Mouse (Mus musculus) cerebellum, adult 18-20 months (tissue): ENCODE measurements around the gene Hsd17b3.
A peak's percentile ranks its signal among the peaks of the same experiment; 100 is the strongest.

Source experiments
- DNase-seq, 2 experiments: peaks; one replicate each; pipeline ENCODE4 v3.0.0; 2021

The Hsd17b3 gene

DNA sequence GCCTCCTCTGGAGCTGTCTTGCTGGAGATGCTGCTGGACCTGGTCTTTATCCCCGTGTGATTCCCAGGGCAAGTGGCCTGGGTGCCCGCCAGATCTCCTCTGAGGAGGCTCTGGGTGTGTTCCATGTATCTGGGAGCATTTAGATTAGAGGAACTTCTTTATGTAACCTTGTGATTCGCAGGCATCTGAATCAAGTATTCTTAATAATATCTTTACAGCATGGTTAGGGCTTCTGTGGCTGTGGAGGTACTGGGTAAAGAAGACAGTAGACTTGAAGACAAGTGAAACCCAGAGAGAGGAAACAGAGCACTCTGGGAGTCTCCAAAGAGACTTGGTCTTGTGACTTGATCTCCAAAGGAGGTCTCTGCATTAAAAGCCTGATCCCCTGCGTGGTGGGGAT is at the start of gene Hsd17b3:
Gene Hsd17b3, minus strand, starts transcription at position 101 of the 400 bp plus-strand sequence.
- no peak for DNase-seq

DNA sequence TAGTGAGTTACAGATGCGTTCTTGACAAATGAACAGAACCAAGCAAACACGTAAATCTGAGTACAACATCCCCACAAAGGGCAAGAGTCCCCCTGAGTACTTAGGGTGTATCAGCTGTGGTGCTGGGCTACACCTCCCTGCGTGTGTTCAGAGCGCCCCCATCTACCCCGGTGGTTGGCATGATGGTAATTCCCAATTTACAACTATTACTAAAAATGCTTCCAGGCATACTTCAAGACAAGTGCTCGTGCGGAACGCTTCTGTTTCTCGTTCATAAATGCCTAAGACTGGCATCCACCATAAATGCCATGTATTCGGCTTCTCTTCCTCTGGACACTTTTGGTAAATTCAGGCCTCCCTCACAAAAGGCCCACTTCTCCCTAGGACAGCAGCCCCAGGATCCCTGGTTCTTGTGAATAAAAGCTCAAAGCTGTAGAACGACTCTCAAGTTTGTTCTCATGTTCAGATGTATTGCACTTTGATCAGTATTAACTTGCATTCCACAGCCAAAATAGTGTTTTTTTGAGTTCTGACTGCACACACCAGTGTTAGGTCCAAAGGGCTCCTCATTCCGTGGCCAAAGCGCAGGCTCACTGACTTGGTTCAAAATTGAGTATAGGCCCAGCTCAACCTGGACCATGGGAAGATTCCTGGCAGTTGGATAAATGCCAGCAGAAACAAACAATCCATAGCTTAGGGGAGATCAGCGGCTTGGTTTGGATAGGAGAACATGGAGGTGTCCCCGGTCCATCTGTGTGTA is 40.8 kb upstream of the Hsd17b3 start:
- DNase-seq: peak; percentile 19 to 26

- peak; percentile 24 to 33 for DNase-seq
These were observed 40.0 kb upstream of the Hsd17b3 start, which contains the start of gene Slc35d2 for GRCm38 (mm10) chr13:64128858-64129615. Gene Slc35d2 (minus strand): TSS chr13:64129368.

DNA sequence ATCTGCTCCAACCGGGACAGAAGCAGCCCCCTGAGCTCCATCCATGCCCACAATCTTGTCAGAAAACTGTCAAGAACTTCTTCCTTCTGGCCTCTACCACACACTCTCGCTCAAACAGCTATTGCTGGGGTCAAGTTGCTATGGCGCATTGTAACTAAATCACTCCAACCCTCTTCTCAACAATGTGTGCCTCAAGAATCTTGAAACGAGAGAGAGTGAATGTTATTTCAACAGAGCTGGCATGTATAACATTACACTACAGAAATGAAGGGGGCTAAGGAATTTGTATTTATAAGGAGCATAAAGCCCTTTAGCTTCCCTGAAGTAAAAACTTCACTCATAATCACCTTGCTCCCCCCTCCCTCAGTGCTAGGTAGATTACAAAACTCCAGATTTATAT is 37.3 kb upstream of the Hsd17b3 start:
- DNase-seq: no peak

DNA sequence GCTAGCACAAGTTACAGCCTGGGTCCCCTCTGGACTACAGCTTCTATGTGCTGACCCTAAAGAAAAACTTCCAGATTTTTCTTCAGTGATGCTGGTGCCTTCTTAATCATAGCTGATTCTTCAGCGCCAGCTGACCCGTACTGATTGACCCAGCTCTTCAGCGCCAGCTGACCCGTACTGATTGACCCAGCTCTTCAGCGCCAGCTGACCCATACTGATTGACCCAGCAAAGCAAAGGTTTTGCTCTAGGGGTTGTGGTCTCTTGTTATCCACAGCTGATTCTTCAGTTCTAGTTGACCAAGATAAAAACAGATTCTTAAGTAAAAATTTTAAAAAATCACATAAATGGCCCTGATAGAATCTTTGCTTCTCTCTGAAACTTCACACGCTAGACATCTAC is 35.9 kb upstream of the Hsd17b3 start:
- DNase-seq: no peak

DNA sequence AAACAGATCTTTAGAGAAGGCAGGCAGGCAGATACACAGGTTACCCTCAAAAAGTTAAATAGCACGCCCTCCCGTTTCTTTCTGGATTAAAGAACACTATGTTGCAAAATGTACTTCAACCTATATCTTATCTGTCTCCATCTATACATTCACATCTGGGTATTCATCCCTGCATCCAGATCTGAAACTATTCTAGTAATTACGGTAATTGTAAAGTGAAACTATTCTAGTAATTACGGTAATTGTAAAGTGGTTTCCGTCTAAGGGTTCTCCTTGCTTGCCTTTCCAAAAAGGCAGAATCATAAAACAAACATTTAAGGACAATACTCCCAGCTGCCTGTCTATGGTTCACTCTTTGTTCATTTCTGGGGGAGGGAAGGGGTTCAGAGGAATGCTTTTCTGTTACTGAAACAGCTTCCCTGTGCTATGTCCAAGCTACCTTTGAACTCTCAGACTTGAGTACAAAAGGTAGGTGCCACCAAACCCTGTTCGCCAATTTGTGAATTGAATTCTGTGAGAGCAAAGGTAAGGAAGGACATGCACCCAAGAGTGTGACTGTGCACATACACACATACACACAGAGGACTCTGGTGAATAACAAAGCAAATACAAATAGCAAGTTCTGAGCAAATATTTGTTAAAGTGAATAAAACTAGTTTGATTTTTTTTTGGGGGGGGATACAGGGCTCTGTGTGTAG is 34.6 kb upstream of the Hsd17b3 start:
- no peak for DNase-seq

DNA sequence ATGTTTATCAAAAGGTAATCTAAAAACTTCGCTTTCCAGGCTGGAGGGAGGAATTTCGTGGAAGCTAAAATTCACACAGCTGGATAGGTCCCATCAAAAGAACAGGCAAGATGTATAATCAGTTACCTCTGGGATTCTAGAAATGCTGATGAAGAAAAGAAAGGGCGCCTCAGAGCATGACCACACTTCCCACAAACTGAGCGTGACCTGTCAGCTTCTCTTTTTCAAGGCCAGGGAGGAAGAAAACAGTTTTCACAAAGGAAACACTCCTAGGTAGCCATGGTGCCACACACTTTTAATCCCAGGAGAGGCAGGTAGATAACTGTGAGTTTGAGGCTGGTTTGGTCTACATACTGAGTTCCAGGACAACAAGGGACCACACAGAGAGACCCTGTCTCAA is 31.7 kb upstream of the Hsd17b3 start:
- DNase-seq: no peak

- no peak for DNase-seq
These were observed 28.4 kb upstream of the Hsd17b3 start for GRCm38 (mm10) chr13:64117442-64117841.

GRCm38 (mm10) chr13:64110421-64110820 is 21.4 kb upstream of the Hsd17b3 start:
- DNase-seq: no peak

DNA sequence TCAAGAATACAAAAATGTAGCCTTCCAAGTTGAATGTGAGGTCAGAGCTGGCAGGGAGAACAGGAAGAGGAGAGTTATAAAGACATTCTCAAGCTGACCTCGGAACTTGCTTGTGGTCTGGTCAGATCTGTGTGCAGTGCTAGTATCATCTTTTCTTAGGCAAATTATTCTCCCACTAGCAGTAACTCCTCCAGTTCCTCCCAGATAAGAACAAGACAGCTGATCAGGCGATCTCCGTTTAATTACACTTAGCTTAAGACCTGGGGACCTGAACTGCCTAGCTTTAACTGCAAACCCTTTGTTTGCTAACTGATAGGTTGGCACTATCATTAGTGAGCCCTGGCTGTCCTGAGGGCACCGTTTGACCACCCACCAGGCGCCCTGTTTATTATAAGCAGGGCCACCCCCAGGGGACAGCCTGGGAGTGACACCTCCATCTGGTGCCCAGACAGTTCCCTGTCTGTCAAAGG is 19.4 kb upstream of the Hsd17b3 start:
- DNase-seq: peak; percentile 9 to 20

DNA sequence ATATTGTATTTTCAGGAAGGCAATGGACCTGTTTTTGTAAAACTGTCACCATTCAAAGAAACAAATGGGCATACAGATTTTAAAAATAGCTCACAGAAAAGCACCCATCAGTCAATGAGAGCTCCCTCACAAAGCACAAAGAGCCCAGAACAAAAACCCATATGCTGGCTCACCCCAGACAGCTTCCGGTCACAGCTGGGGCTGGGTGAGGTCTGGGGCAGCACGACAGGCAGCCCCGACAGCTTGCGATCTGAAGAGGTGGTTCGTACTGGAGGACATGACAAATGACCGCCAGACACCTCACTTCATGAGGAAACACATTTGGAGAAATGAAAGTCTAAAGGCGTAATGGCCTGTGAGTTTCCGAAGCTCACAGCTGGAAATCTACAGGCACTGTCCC is 18.5 kb upstream of the Hsd17b3 start:
- DNase-seq: no peak

GRCm38 (mm10) chr13:64107105-64107504 is 18.1 kb upstream of the Hsd17b3 start:
- DNase-seq: no peak

- no peak for DNase-seq
These were observed 16.7 kb upstream of the Hsd17b3 start for GRCm38 (mm10) chr13:64105690-64106089.

DNA sequence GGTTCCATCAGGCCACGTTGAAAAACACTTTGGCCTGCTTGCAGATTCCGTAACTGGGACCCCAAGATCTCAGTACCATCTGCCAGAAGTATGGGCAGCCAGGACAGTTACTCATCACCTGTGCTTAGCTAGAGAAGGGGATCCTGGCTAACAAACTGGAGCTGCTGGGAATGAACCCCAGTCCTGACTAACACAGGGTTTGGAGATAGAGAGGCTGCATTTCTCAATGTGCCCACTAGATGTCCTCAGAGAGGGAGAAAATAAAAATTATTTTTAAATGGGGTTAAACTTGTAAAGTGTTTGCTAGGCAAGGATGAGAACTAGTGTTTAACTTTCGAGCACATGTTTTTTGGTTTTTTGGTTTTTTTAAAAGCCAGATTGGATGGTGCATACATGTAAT is 11.2 kb upstream of the Hsd17b3 start:
- peak; percentile 31 to 44 for DNase-seq

DNA sequence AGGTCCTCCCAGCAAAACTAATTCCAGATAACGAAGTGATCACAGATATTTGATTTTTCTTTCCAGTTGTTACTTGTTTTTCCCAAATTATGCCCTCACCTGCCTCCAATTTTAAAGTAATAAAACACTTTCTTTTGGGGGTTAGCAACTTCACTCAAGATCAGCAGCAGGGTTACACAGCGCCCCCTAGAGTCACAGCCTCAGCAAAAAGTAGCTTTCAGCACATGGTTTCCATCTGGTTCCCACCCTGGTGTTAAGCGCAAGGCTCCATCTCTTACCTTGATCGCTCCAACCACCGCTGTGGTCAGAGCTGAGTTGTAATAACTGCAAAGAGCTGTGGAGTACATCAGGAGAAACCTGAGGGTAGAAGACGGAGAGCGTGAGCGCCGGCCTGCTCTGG is 10.0 kb upstream of the Hsd17b3 start:
- peak; percentile 10 to 12 for DNase-seq

GRCm38 (mm10) chr13:64093341-64093740 is 4.3 kb upstream of the Hsd17b3 start:
- DNase-seq: peak; percentile 49 to 71

DNA sequence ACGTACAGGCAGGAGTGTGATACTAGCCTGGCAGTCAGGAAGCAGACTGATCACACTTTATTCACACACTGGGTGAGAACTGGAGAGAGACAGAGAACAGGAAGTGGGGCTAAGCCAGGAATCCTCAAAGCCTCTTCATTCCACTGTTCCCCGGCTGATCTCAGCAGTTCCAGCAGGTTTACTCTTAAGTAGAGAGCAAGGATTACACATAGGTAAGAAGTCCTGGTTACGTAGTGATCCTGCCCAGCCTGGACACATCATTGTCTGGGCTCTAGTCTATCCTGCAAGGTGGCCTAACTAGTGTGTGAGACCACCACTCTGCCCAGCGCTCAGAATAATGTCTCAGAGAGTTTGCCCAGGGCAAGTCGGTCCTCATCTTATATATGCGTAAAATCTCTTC is 3.7 kb upstream of the Hsd17b3 start:
- DNase-seq: no peak

DNA sequence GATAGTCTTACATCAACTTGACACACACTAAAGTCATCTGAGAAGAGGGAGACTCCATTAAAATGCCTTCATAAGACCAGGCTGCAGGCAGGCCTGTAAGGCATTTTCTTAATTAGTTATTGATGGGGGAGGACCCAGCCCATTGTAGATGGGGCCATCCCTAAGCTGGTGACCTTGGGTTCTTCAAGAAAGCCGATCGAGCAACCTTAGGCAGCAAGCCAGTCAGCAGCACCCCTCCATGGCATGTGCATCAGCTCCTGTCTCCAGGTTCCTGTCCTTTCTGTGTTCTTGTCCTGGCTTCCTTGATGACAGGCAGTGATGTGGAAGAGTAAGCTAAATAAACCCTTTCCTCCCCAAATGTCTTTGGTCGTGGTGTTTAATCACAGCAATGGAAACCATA is 3.1 kb upstream of the Hsd17b3 start:
- DNase-seq: no peak

DNA sequence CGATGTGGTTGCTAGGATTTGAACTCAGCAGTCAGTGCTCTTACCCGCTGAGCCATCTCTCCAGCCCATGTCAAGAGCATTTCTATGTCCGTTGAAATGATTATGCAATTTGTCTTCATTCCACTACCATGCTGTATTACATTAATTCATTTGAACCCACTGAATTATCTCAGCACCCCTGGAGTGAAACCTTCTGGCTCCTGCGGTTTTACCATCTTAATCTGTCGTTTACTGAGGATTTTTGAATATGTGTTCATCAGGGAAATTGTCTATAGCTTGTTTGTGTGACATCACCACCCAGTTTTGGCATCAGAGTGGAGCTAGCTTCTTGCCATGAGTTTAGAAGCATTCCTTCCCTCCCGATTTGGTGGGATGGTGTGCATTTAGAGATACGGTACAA is 2.0 kb upstream of the Hsd17b3 start:
- no peak for DNase-seq

GRCm38 (mm10) chr13:64090278-64090677 is 1.2 kb upstream of the Hsd17b3 start:
- DNase-seq: no peak

- no peak for DNase-seq
These were observed 973 bp downstream of the Hsd17b3 start for GRCm38 (mm10) chr13:64088057-64088456.

DNA sequence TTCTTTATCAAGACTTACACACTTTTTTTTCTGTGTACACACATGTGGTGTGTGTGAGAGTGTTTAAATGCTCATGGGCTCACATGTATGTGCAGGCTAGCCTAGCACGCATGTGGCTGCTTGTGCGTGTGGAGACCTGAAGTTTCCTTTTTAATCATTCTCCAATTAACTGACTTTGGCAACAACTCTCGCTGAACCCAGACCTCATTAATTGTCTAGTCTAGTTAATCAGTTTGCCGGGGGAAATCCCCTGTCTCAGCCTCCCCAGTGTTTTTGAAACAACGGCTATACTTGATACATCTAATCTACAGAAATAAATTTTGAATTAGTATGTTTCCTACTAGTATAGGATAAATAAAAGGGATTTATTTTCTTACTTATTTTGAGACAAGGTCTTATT is 3.0 kb downstream of the Hsd17b3 start:
- no peak for DNase-seq

DNA sequence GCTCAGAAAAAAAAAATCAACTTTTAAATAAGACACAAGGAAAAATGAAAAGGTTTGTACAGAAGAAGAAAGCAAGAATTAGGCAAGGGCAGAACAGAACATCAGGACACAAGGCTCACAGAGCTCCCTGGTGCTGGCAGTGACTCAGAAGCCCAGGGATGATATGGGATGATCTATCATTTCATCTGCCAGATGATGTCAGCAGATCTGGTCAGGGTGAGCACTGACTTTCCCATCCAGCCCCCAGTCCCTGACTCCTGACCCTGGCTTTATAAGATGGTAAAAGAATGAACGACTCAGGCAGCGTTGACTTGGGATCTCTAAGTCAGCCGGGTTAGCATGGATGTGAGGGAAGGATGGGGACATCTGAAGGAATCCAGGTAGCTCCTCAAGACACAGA is 5.7 kb downstream of the Hsd17b3 start:
- DNase-seq: no peak
